Mouse (Mus musculus) limb, embryonic 15.5 days (tissue): ENCODE data around the gene Cyp11a1. TPM values are rescaled to one million over a fixed set of nuclear protein-coding genes. Genes with fewer than 3 reads are reported as not detected.

ENCODE experiments used
- ATAC-seq: fragments of 200-750 bp; cut with Nextera tagmentation; 2 replicates; pipeline ENCODE4 v1.8.0; 2017; ENCODE audit warnings: low read depth, moderate TSS enrichment; ENCODE audit not compliant: insufficient number of reproducible peaks, low FRiP score, low TSS enrichment
- H3K27ac ChIP-seq: fragments of 300-500 bp; sonication (generic); 2 replicates; pipeline ENCODE4 v1.5.1; 2015; ENCODE audit warnings: moderate library complexity, mild to moderate bottlenecking, inconsistent platforms
- H3K27me3 ChIP-seq: fragments of 300-500 bp; sonication (generic); 2 replicates; pipeline ENCODE4 v1.6.1; 2015; ENCODE audit warnings: inconsistent platforms
- H3K36me3 ChIP-seq: fragments of 300-500 bp; sonication (generic); 2 replicates; pipeline ENCODE4 v1.6.1; 2015; ENCODE audit warnings: inconsistent platforms
- H3K4me1 ChIP-seq: fragments of 300-500 bp; sonication (generic); 2 replicates; pipeline ENCODE4 v1.6.1; 2015; ENCODE audit warnings: inconsistent platforms
- H3K4me2 ChIP-seq: fragments of 300-500 bp; sonication (generic); 2 replicates; pipeline ENCODE4 v1.6.1; 2015; ENCODE audit warnings: mild to moderate bottlenecking, inconsistent platforms
- H3K4me3 ChIP-seq: fragments of 300-500 bp; sonication (generic); 2 replicates; pipeline ENCODE4 v1.5.1; 2015; ENCODE audit warnings: mild to moderate bottlenecking, inconsistent platforms
- H3K9ac ChIP-seq: fragments of 300-500 bp; sonication (generic); 2 replicates; pipeline ENCODE4 v1.6.1; 2015; ENCODE audit warnings: inconsistent platforms
- H3K9me3 ChIP-seq: fragments of 300-500 bp; sonication (generic); 2 replicates; pipeline ENCODE4 v1.6.1; 2016; ENCODE audit warnings: inconsistent platforms
- WGBS: fragments of 180-500 bp; shearing (Covaris S2); methylation state at CpG from one replicate; pipeline ENCODE4 v1.1.7; 2015; 5-methylcytosine and 5-hydroxymethylcytosine counted together
- polyA plus RNA-seq: library from polyadenylated mRNA; unstranded; fragments of >200 nt; fragmentation: Nextera tagmentation; extraction: Ambion mirVana; gene quantifications from 2 replicates; pipeline ENCODE4 v1.2.1, GENCODE M21; 2015

The Cyp11a1 gene
- polyA plus RNA-seq, 1 experiment from 2014 or later: 10.9 TPM

- no peak overlapping the region for H3K27ac ChIP-seq
- H3K9me3 ChIP-seq: no peaks in the 10 kb centered on the region
- no peak for ATAC-seq
- H3K9ac ChIP-seq: no peak overlapping the region
- H3K27me3 ChIP-seq: no peaks in the 10 kb centered on the region
- H3K36me3 ChIP-seq: no peaks in the 10 kb centered on the region
- 55% methylated on average over 8 of the region's 8 CpGs for WGBS
- no peaks in the 10 kb centered on the region for H3K4me1 ChIP-seq
- H3K4me2 ChIP-seq: no peak overlapping the region
- no peak overlapping the region for H3K4me3 ChIP-seq
Measured at GRCm38 (mm10) chr9:58014393-58015160, 8.4 kb downstream of the Cyp11a1 start.

DNA sequence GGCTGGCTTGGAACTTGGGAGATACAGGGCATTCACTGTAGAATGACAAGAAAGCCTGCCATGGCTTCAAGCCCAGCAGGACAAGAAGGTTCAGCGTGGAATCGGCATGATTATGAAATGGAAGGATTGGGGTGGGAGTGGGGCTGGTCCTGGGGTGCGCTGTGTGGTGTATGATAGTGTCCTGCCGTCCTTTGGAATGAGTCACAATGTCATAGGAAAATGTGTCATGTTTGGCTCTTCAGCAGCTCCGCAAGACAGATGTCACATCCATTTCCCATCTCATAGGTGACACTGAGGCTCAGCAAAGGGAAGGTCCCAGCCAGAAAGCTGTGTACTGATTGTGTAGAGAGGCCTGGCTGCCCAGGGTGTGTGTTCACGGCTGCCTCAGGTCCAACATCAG, 9.6 kb downstream of the Cyp11a1 start:
- ATAC-seq: no peak
- no peak overlapping the region for H3K4me3 ChIP-seq
- no peak overlapping the region for H3K9ac ChIP-seq
- no peak overlapping the region for H3K4me2 ChIP-seq
- H3K27me3 ChIP-seq: no peaks in the 10 kb centered on the region
- WGBS: 83% methylated on average over 6 of the region's 6 CpGs
- H3K27ac ChIP-seq: no peak overlapping the region
- no peaks in the 10 kb centered on the region for H3K9me3 ChIP-seq
- H3K4me1 ChIP-seq: no peaks in the 10 kb centered on the region
- no peaks in the 10 kb centered on the region for H3K36me3 ChIP-seq

GRCm38 (mm10) chr9:58016962-58017361, 10.8 kb downstream of the Cyp11a1 start:
- Histone ChIP-seq H3K4me1 (no peaks in the 10 kb centered on the region), H3K36me3 (no peaks in the 10 kb centered on the region), H3K4me3 (no peak overlapping the region), H3K27me3 (no peaks in the 10 kb centered on the region), H3K27ac (no peak overlapping the region), H3K9ac (no peak overlapping the region), H3K9me3 (no peaks in the 10 kb centered on the region), H3K4me2 (no peak overlapping the region)
- no peak for ATAC-seq
- WGBS: 75% methylated on average over 3 of the region's 3 CpGs

- Histone ChIP-seq H3K4me2 (no peak overlapping the region), H3K27ac (no peak overlapping the region), H3K27me3 (no peaks in the 10 kb centered on the region), H3K4me3 (no peak overlapping the region), H3K9me3 (no peaks in the 10 kb centered on the region), H3K4me1 (no peaks in the 10 kb centered on the region), H3K9ac (no peak overlapping the region), H3K36me3 (no peaks in the 10 kb centered on the region)
- 82% methylated on average over 5 of the region's 5 CpGs for WGBS
- no peak for ATAC-seq
Measured at GRCm38 (mm10) chr9:58018385-58018784, 12.2 kb downstream of the Cyp11a1 start.

GRCm38 (mm10) chr9:58025995-58026394, 19.8 kb downstream of the Cyp11a1 start:
- H3K36me3 ChIP-seq: no peaks in the 10 kb centered on the region
- H3K27ac ChIP-seq: no peak overlapping the region
- no peak for ATAC-seq
- H3K4me2 ChIP-seq: no peak overlapping the region
- no peaks in the 10 kb centered on the region for H3K27me3 ChIP-seq
- 90% methylated on average over 9 of the region's 9 CpGs for WGBS
- no peaks in the 10 kb centered on the region for H3K4me1 ChIP-seq
- no peak overlapping the region for H3K9ac ChIP-seq
- no peaks in the 10 kb centered on the region for H3K9me3 ChIP-seq
- H3K4me3 ChIP-seq: no peak overlapping the region

GRCm38 (mm10) chr9:58027426-58028180, 21.4 kb downstream of the Cyp11a1 start:
- WGBS: 17% methylated on average over 2 of the region's 2 CpGs
- no peaks in the 10 kb centered on the region for H3K9me3 ChIP-seq
- H3K4me2 ChIP-seq: no peak overlapping the region
- no peaks in the 10 kb centered on the region for H3K4me1 ChIP-seq
- no peak overlapping the region for H3K9ac ChIP-seq
- no peaks in the 10 kb centered on the region for H3K27me3 ChIP-seq
- H3K4me3 ChIP-seq: no peak overlapping the region
- ATAC-seq: no peak
- H3K27ac ChIP-seq: no peak overlapping the region
- H3K36me3 ChIP-seq: no peaks in the 10 kb centered on the region

GRCm38 (mm10) chr9:58028841-58029240, 22.6 kb downstream of the Cyp11a1 start:
- no peak overlapping the region for H3K4me3 ChIP-seq
- ATAC-seq: no peak
- no peaks in the 10 kb centered on the region for H3K36me3 ChIP-seq
- no peak overlapping the region for H3K9ac ChIP-seq
- no peak overlapping the region for H3K4me2 ChIP-seq
- no peaks in the 10 kb centered on the region for H3K9me3 ChIP-seq
- no peak overlapping the region for H3K27ac ChIP-seq
- no peaks in the 10 kb centered on the region; the same call in 1 of the 2 replicates for H3K27me3 ChIP-seq
- WGBS: 63% methylated on average over 5 of the region's 5 CpGs
- no peaks in the 10 kb centered on the region for H3K4me1 ChIP-seq

DNA sequence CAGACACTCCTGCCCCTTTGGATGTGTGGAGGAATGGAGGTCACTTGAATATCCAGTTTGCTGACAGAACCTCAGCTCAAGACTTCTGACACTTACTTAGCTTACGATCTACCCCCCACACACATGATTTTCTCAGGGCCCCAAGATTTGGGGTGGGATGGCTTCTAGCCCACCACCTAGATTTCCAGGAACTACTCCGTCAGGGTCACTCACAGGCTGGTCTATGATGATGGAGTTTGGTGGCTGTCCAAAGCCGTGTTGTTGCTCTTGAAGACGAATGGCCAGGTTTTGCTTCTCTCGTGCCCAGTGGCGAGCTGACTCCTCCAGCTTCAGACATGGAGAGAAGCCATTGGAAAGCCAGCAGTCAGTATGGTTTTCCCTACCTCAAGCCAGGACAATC, 23.4 kb downstream of the Cyp11a1 start:
- Histone ChIP-seq H3K9me3 (no peaks in the 10 kb centered on the region), H3K4me1 (no peaks in the 10 kb centered on the region), H3K36me3 (no peaks in the 10 kb centered on the region), H3K4me2 (no peak overlapping the region), H3K27me3 (no peaks in the 10 kb centered on the region; the same call in 1 of the 2 replicates), H3K9ac (no peak overlapping the region), H3K27ac (no peak overlapping the region), H3K4me3 (no peak overlapping the region)
- WGBS: 81% methylated on average over 6 of the region's 6 CpGs
- no peak for ATAC-seq

- 72% methylated on average over 5 of the region's 5 CpGs for WGBS
- Histone ChIP-seq H3K4me2 (no peak overlapping the region), H3K36me3 (no peaks in the 10 kb centered on the region), H3K27ac (no peak overlapping the region), H3K27me3 (peaks cover 6% of the 10 kb centered on the region), H3K4me3 (no peak overlapping the region), H3K9ac (no peak overlapping the region), H3K4me1 (no peaks in the 10 kb centered on the region), H3K9me3 (no peaks in the 10 kb centered on the region)
- no peak for ATAC-seq
Measured at GRCm38 (mm10) chr9:58031895-58032294, 25.7 kb downstream of the Cyp11a1 start.

DNA sequence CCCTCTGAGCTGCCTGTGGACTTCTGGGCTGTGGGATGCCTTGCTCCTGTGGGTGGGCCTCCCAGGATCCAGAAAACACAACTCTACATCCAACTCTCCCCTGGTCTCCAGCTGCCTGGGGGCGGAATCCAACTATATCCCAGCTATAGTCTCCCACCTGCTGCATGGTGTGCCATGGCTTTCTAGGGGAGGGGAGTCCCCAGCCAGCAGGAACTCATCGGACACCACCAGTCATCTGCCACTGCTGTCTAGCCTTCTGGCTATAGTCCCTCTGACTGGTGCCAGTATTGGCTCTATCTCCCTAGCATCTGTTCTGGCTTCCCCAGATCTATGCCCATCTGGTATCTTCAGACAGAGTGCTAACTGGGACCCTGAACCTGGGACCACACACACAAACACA, 29.3 kb downstream of the Cyp11a1 start:
- H3K4me3 ChIP-seq: no peak overlapping the region
- 52% methylated on average over 2 of the region's 2 CpGs for WGBS
- ATAC-seq: no peak
- peaks cover 12% of the 10 kb centered on the region for H3K4me1 ChIP-seq
- H3K4me2 ChIP-seq: no peak overlapping the region
- no peaks in the 10 kb centered on the region for H3K9me3 ChIP-seq
- H3K27me3 ChIP-seq: peaks cover 22% of the 10 kb centered on the region
- H3K9ac ChIP-seq: no peak overlapping the region
- no peak overlapping the region for H3K27ac ChIP-seq
- no peaks in the 10 kb centered on the region for H3K36me3 ChIP-seq

DNA sequence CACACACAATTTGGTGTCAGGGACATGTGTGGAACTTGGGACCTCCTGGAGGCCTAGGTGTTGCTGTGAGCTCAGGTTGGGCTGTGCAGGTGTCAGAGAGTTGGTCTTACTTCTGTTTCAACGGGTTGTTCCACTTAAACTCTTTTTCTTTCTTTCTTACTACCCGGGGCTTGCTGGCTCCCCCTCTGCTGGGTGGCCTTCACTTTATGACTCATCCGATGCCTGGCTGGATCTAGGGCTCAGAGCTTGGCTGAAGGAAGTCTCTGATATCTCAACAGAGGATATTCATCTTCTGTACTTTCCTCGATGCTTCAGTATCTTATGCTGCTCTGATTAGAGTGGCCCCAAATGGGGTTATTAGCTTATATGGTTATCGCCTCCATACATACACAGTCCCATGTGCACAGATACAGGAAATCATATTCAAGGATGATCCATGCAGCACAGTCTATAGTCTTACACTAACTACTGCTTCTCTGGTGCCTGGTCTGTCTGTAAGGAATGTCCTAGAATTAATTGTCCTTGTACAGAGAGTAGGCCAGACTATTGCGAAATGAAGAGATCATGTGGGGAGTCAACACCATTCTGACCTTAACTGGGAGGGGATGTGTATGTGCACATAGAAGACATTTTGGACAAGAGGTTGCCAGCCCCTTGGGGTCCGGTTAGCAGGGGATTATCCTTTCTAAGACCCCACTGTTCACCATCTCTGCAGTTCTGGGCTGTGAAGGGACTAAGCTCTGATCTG, 29.9 kb downstream of the Cyp11a1 start:
- H3K4me3 ChIP-seq: no peak overlapping the region
- H3K27ac ChIP-seq: no peak overlapping the region
- no peaks in the 10 kb centered on the region for H3K9me3 ChIP-seq
- H3K27me3 ChIP-seq: peaks cover 22% of the 10 kb centered on the region
- H3K9ac ChIP-seq: no peak overlapping the region
- no peak overlapping the region for H3K4me2 ChIP-seq
- H3K4me1 ChIP-seq: peaks cover 18% of the 10 kb centered on the region
- 62% methylated on average over 7 of the region's 7 CpGs for WGBS
- no peak for ATAC-seq
- no peaks in the 10 kb centered on the region for H3K36me3 ChIP-seq

DNA sequence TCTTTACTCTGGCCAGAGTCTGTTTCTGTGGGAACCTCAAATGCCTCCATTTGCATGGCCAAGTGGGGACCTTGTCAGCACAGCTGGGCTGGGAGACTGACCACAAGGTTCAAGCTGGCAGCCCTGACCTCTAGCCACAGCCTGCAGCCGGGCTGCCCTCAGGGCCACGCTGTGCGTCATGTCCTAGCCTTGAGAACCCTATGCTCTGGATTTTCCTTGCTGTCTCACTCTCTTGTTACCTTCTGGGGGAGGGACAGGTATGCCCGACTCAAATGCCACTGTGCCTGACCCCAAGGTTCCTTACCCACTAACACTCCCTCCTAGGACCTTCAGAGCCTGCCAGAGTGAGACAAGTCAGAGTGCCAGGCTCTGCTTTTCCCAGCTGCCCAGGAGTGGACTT, 30.8 kb downstream of the Cyp11a1 start:
- peaks cover 27% of the 10 kb centered on the region for H3K4me1 ChIP-seq
- H3K36me3 ChIP-seq: no peaks in the 10 kb centered on the region
- no peak overlapping the region for H3K4me3 ChIP-seq
- no peak overlapping the region for H3K4me2 ChIP-seq
- H3K9me3 ChIP-seq: no peaks in the 10 kb centered on the region
- peaks cover 22% of the 10 kb centered on the region for H3K27me3 ChIP-seq
- no peak for ATAC-seq
- no peak overlapping the region for H3K9ac ChIP-seq
- no peak overlapping the region for H3K27ac ChIP-seq
- WGBS: 67% methylated on average over 4 of the region's 4 CpGs
